Mouse (Mus musculus) frontal cortex, postnatal 36 days (tissue): ENCODE data around the gene Gm8439.
A peak's percentile ranks its signal among the peaks of the same experiment; 100 is the strongest.
"Not testable (repeated sequence)": the region's sequence is repeated elsewhere in the genome, so short reads cannot be mapped to it uniquely, and the experiment has no call there.

Experiments
- DNase-seq, 2 experiments: peaks; one replicate each; pipeline ENCODE4 v3.0.0; 2022; ENCODE audit warnings: low spot score in 2 of 2

Gene Gm8439

GRCm38 (mm10) chr4:120588445-120588844 is at the start of gene Gm8439:
Gene Gm8439 (plus strand): TSS chr4:120588745.
- DNase-seq, result no peak

- DNase-seq, result no peak
Observed at GRCm38 (mm10) chr4:120544896-120545295, 43.6 kb upstream of the Gm8439 start.

- no peak for DNase-seq
Observed at GRCm38 (mm10) chr4:120556592-120556991, 32.0 kb upstream of the Gm8439 start.

GRCm38 (mm10) chr4:120565726-120566125 is 22.8 kb upstream of the Gm8439 start:
- DNase-seq, result no peak

- no peak for DNase-seq
Observed at GRCm38 (mm10) chr4:120568005-120568404, 20.5 kb upstream of the Gm8439 start.

- DNase-seq, result peak in 1 of 2 experiments; percentile 20
Observed at GRCm38 (mm10) chr4:120569025-120569424, 19.5 kb upstream of the Gm8439 start.

- peak; percentile 95 for DNase-seq
Observed at GRCm38 (mm10) chr4:120569486-120570437, 18.8 kb upstream of the Gm8439 start, which contains the start of gene Ctps. Gene Ctps (minus strand): TSS chr4:120570276.

GRCm38 (mm10) chr4:120570438-120571069 is 18.0 kb upstream of the Gm8439 start:
- no peak for DNase-seq

- DNase-seq, result no peak
Observed at GRCm38 (mm10) chr4:120571070-120571464, 17.5 kb upstream of the Gm8439 start.

GRCm38 (mm10) chr4:120571691-120572090 is 16.9 kb upstream of the Gm8439 start:
- no peak for DNase-seq

GRCm38 (mm10) chr4:120580894-120581293 is 7.7 kb upstream of the Gm8439 start:
- no peak for DNase-seq

- no peak for DNase-seq
Observed at GRCm38 (mm10) chr4:120581711-120582110, 6.8 kb upstream of the Gm8439 start.

GRCm38 (mm10) chr4:120586986-120587385 is 1.6 kb upstream of the Gm8439 start:
- no peak for DNase-seq

- DNase-seq, result no peak
Observed at GRCm38 (mm10) chr4:120589070-120589469, 525 bp downstream of the Gm8439 start.

GRCm38 (mm10) chr4:120589815-120590422 is 1.4 kb downstream of the Gm8439 start:
- DNase-seq, result peak; percentile 50 to 74

- DNase-seq, result peak in 1 of 2 experiments; percentile 26
Observed at GRCm38 (mm10) chr4:120590973-120591372, 2.4 kb downstream of the Gm8439 start.

GRCm38 (mm10) chr4:120596210-120596609 is 7.7 kb downstream of the Gm8439 start:
- DNase-seq, result not testable (repeated sequence)

GRCm38 (mm10) chr4:120598922-120599321 is 10.4 kb downstream of the Gm8439 start:
- DNase-seq, result no peak

- DNase-seq, result no peak
Observed at GRCm38 (mm10) chr4:120601774-120602173, 13.2 kb downstream of the Gm8439 start.

GRCm38 (mm10) chr4:120602669-120603068 is 14.1 kb downstream of the Gm8439 start:
- no peak for DNase-seq

GRCm38 (mm10) chr4:120606941-120607340 is 18.4 kb downstream of the Gm8439 start:
- DNase-seq, result no peak

- no peak for DNase-seq
Observed at GRCm38 (mm10) chr4:120611005-120611404, 22.5 kb downstream of the Gm8439 start.
